Mouse (Mus musculus) gastrocnemius, adult 18-20 months (tissue): Measurements from ENCODE around the gene Cd44. TPM values are rescaled to one million over a fixed set of nuclear protein-coding genes. Genes with fewer than 3 reads are reported as not detected.

Experiments used
- DNase-seq: peaks from one replicate; pipeline ENCODE4 v3.0.0; 2021; ENCODE audit warnings: low spot score
- total RNA-seq, 2 experiments: library from RNA; stranded (reverse); gene quantifications; 2 replicates each; pipeline ENCODE4 v1.2.3; 2021

Cd44 gene
- total RNA-seq, 2 experiments from 2014 or later: 3.9 to 6.0 TPM

DNA sequence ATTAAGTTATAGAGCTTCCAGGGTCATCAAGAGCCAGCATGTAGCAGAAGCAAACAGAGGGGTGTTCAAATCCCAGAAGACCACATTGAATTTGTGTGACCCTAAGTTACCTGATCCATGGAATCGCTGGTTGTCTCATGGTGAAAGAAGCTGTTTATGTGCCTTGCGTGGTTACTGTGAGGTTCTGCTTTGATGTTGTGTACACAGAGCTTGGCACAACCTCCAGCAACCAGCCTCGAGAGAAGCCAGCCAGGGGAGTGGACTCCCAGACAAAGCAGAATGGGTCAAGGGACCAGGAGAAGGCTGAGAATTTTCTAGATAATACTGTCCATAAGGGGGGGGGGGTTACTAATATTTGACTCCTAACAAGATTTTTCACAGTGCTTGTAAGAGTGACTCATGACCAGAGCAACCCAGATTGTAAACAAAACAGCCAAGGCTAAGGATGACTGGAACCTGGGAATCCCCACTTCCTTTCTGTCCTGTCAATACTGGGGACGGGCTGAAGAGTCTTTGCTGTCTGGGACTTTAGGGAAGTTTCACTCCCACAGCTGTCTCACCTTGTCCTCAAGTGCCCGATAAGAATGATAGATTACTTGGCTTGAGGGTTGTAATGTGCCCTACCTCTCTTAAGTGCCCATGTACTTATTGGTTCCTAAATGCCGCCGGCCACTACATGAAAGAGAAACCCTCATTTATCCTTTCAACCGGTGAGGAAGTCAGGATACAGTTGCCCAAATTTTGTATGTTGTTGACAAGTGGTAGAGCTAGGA, 136.7 kb downstream of the Cd44 start:
- DNase-seq: no peak

GRCm38 (mm10) chr2:102763991-102764390, 137.5 kb downstream of the Cd44 start:
- no peak for DNase-seq

GRCm38 (mm10) chr2:102763176-102763575, 138.3 kb downstream of the Cd44 start:
- no peak for DNase-seq

Other genes with a start within 250 kb of the Cd44 start
- under 1 TPM in 1 of 2 experiments, not detected in 1; 0.55 TPM for gene Slc1a2, start 243.0 kb downstream of the Cd44 start, total RNA-seq
- 10 to 100 TPM; 86.1 to 89.6 TPM for gene Pdhx, start 171.8 kb upstream of the Cd44 start, total RNA-seq
- 10 to 100 TPM; 45.3 to 48.4 TPM for gene Apip, start 172.0 kb upstream of the Cd44 start, total RNA-seq